Mouse (Mus musculus) retina, postnatal 1 day (tissue): ENCODE data around the gene Lrrc30.

ENCODE experiments used
- DNase-seq: peaks from one replicate; pipeline ENCODE4 v3.0.0-alpha.2; 2012

The Lrrc30 gene

DNA sequence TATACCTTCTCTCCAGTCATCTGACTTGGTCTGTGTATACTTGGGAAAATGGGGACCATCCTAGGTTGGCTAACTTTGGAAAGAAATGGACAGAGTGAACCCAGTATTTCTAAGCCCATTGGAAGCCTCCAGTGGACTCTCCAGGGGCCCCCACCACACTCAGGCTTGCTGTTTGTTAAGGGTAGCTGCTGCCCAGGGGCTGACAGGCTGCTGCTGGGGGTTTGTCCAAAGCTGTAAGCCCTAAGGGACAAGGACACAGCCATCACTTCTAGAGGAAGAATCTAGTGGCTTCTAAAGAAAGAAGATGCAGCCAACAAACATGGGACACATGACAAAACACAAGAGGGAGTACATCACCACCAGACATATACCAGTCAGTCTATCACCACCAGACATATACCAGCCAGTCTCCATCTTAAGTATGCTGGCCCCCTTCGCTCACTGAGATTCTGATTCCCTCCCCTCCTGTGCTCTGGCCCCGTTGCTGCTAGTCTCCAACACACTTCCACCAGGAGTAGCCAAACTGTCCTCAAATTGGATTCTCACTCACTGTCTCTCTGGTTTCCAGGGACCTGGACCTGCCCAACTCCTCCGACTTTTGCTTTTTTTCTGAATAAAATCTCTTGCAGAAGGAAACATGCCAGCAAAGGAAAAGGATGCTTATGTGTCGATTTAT is 49.7 kb downstream of the Lrrc30 start:
- no peak for DNase-seq

DNA sequence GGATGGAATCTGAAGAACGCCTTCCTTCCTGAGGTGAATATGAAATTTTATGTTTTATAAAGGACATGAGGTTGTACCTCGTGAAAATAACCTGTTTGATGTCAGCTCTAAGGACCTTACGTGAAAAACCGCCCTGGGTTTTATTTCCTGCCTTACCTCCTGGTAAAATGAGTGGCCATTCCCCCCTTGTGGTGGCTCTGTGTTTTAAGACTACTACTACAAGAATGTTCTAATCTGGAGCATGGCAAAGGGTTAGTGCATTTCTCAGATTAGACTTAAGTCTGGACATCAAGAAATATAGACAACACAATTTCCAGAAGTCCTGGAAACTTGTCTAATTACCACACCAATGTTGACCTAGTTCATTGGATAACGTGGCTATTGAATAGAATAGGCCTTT is 50.7 kb downstream of the Lrrc30 start:
- no peak for DNase-seq
